Mouse (Mus musculus) spleen, postnatal 14 days (tissue): ENCODE results near the gene Aldh6a1.

Experiments used
- DNase-seq, 2 experiments: peaks; one replicate each; pipeline ENCODE4 v3.0.0; 2021 to 2022; ENCODE audit warnings: low spot score in 2 of 2

The Aldh6a1 gene

DNA sequence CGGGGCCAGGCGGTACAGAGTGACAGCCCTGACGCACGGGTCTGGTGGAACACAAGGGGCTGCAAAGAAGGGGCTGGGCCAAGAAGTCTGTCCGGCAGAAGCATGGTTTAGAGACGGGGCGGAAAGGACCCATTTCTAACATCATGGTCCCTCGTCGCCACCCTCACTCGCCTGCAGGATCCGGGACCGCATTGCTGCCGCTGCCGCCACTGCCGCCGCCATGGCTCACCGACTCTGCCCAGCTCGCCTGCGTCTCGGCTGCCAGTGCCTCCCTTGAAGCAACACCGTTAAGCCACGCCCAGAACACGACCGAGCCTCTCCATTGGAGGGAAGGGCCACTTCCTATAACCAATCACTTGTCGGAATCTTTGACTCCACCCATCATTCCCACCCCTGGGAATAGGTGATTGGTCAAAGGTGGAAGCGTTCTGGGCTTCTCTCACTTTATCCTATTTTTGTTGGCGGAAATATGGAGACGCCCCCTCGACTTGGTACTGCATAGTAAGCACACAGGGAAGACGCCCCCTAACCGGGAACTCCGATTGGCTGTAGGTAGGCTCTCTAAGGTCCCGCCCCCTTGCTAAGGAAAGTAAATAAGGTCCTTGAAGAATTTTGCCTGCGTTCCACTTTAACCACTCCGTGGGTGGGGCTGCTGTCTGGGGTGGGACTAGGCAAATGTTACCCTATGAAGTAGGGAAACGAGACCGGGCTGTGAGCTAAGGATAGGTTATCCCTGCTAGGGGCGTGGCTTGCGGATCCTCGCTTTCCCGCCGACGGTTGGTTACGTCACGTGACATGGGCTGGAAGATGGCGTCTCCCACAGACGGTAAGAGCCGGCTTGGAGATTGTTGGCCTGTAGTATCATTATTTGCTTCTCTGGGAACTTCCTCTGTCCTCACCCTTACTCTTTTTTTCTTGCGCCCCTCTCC lies at the start of gene Aldh6a1, which contains the start of gene Lin52:
Gene Aldh6a1 (minus strand): TSS at position 287 of the 929 bp plus-strand sequence.
Gene Lin52 (plus strand): TSS at position 705 of the 929 bp plus-strand sequence.
- DNase-seq = peak; percentile 88 to 91

DNA sequence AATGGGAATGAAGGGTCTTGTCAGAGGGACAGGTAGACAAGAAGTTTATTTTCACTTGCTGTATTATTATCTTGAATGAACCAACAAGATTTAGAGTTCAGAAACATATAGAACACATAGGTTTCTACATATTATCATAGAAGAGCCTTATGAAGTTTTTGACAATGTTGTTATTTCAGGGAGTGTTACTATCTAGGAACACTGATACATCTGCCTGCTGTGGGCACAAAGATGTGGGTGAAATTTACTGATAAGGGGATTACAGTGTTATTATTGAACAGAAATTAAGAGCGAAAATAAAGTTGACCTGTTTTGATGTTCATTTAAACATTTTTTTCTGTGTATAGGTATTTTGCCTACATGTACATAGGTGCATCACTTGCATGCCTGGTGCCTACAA lies 46.0 kb upstream of the Aldh6a1 start:
- no peak for DNase-seq

DNA sequence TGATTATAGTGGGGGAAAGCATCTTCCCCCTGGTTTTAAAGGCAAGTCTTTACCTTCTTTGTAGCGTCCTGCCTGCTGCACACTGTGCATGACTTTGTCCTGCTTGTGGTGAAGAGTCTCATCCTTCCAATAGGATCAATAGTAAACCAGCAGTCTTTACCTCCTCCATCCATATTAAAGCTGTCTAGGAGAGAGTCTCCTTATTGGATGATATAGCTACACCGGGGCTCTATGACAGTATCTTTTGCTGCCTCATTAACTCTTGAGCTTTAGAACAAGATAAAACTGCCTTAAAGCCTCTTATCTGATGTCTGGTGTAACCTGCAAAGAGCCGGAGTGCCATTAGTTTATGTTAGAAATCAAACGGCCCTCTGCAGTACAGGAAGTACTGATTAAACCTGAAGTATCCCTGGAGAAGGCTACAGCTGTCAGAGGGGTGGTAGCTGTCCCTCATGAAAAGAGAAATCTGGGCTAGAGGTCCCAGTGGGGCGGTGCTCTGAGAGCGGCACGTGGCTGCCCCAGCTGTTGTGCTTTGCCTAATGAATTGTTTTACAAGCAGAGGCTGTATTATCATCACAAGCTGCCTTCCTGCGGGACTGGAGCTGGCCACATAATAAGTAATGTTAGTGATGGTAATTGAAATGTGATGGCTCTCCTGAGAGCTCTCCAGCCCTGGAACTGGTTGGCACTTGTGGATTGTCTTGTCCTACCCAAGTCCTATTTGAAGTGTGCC lies 36.7 kb upstream of the Aldh6a1 start:
- DNase-seq = no peak

DNA sequence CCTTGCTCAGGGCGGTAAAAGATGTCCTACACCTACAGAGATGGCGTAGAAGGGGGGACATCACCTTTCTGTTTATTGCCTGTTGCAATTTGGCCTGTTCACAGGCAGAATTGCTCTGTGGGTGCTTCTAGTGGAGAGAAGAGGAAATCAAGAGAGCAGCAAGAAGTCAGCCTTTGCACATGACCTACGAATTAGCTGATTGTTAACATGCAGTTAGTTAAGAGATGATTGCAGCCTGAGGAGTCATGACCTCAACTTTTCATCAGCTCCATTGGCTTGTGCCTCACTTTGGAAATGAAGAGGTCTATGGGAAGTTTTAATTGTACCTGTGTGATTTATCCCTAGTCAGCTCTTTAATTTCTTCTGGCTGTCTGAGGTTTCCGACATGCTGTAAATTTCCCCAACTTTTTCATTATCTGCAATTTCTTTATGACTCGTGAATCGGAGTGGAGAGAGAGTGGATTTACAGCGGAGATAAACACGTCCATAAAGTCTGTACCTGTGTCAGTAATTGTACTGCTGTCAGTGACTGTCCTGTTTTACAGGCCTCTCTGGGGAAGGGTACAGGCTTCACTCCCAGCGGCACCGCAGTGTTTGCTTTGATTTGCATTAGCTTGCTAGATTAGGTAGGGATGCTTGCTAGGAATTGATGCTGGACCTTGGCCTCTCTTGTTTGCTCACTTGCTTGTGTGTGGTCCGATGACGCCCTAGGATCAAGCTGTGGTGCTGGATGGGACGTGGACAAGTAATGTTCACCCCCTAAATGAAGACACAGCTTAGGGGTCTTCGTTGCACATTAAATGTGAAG lies 32.2 kb upstream of the Aldh6a1 start:
- no peak for DNase-seq

DNA sequence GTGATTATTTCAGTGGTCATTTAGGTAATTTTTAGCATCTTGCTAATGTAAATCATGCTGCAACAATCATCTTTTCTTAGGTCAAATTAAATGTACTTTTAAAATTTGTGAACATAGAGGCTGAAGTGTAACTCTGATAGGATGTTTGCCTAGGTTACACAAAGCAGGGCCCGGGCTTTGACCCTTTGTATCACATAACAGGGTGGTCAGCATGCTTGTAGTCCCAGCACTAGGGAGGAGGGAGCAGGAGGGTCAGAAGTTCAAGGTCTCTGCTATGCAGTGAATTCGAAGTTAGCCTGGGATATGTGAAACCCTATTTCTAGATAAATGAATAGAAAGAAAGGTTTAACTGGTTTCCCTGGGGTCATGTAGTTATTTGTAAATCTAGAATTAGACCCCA lies 30.4 kb upstream of the Aldh6a1 start:
- no peak for DNase-seq

DNA sequence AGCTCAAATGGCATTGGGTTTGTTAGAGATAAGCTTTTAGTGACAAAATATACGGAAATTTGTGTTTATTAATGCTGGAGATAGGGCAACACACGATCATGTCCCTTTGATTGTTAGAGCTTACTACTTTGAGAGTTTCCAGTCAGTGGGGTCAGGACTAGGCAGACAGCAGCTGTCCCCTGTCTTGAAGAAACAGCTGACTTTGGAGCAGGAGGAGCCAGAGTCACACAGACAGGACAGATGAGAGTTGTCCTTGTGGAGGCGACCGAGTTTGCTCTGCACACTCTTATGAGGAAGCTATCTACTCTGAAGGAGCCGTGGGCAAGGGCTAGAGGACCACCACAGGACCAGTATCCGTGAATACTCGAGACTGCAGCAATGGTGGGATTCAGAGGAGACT lies 28.1 kb upstream of the Aldh6a1 start:
- no peak for DNase-seq

DNA sequence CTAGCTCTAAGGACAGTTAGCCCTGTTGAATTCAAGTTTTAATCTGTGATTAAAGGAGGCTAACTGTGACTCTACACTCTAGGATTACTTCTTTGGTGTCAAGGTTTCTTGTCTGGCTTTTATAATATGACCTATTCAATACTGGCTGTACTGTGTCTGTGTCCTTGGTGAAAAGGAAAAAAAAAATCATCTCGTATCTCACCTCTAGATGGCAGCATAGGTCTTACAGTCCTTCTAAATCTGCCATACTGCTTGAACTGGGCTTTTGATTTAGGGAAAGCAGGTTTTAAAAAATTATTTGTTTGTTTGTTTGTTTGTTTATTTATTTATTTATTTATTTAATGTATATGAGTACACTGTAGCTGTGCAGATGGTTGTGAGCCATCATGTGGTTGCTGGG lies 17.9 kb upstream of the Aldh6a1 start:
- no peak for DNase-seq

DNA sequence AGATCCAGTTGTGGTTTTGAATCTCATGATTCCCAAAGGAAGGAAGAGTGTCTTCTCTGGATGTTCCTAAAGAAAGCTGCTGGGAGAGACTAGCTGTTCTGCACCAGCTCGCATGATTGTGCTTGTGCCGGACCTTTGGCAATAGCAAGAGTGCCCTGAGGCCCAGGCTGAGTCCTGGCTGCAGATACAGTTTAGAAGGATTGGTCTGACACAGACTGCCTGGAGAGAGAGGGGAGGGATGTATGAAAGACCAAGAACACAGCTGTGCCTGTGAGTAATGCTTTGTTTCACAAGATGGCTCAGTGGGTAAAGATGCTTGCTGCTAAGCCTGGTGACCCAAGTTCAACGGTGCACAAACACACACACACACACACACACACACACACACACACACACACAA lies 12.1 kb upstream of the Aldh6a1 start:
- no peak for DNase-seq

DNA sequence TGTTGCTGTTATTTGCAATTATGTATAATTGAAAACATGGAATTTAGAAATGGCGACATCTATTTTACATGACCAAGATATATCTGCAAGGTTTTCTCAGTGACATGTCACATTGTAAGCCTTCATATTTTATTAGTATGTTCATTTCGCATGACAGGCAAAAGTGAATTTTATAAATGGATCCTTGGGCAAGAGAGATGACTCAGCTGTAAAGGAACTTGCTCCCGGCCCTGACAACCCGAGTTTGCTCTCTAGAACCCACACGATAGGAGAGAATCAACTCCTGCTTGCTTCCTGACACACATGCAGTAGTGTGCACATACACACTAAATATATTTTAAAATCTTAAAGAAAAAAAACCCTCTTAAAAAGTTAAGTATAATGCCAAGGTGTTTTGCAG lies 10.6 kb upstream of the Aldh6a1 start:
- DNase-seq = no peak

DNA sequence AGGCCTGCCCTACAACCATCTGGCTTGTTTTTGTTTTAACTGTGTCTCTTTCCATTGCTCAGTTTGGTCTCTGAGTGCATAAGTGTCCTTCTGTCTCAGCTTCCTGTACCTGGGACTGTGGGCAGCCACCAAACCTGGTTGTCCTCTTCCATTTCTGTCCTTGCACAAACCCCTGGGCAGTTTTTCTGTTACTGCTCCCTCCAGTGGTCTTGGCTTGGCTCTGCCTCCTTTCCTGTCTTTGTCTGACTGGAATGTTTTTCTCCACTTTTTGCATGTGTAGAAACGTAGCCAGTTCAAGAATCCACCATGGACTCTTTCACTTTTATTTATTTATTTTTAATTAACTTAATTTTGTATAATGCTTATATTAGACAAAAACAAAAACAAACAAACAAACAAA lies 9.0 kb upstream of the Aldh6a1 start:
- no peak for DNase-seq

DNA sequence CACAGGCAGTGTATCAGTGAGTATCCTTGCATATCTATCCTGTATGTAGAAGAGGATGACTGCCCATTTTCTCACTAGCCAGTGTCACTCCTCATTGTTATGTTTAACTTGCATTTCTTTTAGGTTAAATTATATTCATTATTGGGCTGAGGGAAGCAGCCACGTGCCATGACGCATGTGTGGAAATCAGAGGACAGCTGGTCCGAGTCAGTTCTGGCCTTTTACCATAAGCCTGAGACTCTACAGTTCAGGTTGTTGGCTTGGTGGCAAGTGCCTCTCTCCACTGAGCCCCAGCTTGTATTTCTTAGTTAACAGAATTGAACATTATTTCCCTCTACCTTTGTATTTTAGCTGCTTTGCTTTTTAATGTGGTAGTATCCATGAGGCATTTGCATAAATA lies 6.1 kb upstream of the Aldh6a1 start:
- no peak for DNase-seq

DNA sequence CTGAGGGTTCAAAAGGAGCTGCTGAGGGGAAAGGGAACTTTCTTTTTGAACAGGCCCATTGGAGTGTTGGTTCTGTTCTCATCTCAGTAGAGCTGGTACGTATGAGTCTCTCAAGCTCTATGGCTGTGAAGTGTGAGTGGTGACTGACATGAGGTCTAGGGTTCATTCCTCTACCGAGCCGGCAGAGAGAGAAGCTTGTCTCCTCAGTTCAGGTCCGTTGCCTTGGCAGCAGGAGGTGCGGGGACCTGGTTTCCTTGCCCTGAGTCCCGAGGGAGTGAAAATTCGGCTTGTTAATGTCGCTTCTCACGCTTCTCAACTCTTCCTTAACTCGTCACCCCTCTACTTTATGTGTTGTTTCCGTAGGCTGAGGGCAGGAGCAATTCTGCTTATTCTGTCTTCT lies 997 bp upstream of the Aldh6a1 start:
- DNase-seq = no peak

DNA sequence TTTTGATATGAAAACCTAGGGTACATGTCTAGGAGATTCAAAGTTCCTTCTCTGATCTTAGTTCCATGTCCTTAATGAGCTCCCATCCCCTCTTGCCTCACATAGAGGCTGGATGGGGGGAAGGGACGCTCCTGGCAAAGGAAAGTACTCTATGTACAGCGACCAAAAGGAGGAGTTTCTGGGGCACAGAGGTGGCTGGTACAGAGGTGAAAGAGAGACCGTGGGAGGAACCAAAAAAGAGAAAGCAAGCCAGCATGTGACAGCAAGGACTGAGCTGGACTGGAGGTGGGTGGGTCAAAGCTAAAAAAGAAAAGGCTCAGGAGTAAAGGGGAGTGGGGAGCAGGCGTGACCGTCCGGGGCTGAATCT lies 470 bp downstream of the Aldh6a1 start:
- DNase-seq = peak in 1 of 2 experiments; percentile 2

DNA sequence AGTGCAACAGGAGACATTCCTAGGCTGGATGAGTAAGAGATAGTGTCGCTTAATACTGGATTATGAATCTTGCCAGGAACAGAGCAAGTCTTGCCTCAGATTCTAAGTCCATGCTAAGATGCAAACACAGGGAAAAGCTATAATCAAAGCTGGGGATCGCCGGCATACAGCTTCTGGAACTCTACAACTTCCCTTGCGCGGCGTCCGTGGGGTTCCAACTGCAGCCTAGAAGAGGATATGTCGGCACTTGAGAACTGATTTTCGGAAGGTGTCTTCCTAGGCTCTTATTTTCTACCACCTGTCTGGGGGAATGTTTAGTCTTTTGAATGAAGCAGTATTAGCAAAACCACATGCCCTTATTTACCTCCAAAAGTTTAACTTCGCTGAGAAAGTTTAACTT lies 917 bp downstream of the Aldh6a1 start:
- no peak for DNase-seq

DNA sequence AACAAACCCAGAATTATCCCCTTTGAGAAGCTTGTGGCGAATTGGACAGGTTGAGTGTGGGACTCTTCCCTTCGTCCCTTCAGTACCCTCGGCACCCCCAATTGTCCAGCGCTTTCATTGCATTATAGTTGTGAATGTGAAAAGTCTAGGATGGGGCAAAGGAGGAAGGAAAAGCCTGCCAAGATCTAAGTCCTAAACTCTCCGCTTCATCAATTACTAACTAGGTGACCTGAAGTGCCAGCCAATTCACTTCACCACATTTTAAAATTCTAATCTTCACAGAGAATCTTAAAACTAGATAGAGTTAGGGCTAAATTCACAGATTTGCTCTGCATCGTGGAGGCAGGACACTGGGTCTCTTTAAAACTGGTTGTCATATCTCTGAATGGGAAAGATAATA lies 2.6 kb downstream of the Aldh6a1 start:
- DNase-seq = no peak

DNA sequence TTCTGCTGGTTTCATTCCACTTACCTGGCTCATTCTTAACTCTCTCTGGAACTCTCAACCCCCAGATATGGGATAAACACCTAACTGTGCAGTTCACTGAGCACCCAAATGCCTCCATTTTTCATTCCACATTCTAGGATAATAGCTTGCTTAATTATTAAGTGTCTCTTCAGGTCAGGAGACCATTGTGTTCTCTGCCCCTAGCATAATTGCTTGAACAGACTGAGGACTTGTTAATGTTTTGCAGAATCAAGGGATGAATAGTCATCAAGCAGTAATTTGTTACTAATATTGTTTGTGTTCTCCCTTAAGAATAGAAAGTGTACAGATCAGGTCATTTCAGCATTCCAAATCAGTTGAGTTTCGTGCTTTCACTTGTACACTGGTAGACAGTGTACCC lies 3.4 kb downstream of the Aldh6a1 start:
- DNase-seq = no peak

DNA sequence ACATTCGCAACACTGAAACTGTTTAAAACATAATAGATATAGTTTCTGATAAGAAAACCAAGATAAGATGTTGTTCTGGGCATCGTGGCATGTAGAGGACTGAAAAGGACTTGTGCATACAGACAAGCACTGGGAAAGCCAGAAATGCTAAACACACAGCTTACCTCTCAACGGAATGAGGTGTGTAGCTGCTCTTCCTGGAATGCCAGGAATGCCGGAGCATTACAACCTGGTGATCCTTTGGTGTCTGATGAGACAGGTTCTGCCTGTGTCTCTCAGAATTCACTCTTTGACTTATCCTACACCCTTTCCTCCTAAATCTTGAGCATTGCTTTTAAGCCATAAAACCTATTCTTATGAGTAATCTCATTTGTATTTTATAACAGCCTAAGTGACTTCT lies 8.3 kb downstream of the Aldh6a1 start:
- no peak for DNase-seq

DNA sequence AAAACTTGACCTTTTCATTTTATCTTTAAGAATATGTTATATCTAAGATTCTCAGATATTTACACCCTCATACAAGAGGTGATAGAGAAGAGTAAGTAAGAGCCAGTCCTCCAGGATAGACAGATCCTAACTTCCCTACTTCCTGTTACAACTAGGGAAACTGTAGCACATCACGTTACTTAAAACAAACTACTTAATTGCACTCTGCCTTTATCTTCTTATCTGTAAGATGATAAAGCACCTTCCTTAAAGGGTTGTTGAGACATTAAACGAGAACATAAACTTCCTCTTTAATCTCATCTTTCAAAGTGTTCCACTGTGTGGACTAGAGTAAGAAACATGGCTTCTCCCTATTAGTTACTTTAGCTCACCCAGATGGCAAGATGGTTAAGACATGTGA lies 12.1 kb downstream of the Aldh6a1 start:
- DNase-seq = no peak

DNA sequence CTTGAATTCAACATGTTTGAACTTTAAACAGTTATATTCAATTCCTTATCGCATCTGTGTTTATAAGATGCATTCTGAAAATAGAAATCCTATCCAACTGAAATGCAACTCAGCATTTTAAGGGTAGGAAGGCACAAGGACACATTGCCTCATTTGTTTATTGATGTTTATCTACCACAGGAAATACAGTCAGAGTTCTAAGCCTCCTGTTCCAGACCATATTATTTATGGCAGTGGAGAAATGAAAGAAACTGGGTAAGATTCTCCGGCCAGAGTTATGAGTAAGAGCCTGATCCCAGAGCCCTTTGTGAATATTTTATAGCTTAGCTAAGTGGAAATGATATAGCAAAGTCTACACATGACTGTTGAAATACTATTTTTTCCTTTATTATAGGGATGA lies 21.0 kb downstream of the Aldh6a1 start:
- DNase-seq = no peak

DNA sequence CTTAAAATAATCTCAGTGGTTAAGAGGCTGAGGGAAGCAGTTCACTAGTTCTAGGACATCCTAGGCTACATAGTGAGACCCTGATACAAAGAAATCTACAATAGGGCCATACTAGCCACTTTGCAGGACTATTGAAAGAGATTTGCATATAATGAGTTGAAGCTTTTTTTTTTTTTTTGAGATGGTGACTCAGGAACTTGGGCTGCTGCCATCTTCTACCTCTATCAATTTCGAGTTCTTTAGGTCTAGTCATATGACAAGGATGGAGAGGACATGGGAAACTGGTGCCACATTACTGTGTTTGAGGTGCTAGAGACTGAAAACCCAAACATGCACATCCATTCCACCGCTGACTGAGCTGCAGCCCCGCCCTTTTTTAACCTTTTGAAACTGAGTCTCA lies 26.8 kb downstream of the Aldh6a1 start:
- DNase-seq = no peak

DNA sequence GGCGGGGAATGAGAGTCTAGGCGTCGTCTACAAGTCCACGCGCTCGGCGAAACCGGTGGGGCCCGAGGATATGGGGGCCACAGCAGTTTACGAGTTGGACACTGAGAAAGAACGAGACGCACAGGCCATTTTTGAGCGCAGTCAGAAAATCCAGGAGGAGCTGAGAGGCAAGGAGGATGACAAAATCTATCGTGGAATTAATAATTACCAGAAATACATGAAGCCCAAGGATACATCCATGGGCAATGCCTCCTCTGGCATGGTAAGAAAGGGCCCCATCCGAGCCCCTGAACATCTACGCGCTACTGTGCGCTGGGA lies 33.2 kb downstream of the Aldh6a1 start:
- DNase-seq = no peak

DNA sequence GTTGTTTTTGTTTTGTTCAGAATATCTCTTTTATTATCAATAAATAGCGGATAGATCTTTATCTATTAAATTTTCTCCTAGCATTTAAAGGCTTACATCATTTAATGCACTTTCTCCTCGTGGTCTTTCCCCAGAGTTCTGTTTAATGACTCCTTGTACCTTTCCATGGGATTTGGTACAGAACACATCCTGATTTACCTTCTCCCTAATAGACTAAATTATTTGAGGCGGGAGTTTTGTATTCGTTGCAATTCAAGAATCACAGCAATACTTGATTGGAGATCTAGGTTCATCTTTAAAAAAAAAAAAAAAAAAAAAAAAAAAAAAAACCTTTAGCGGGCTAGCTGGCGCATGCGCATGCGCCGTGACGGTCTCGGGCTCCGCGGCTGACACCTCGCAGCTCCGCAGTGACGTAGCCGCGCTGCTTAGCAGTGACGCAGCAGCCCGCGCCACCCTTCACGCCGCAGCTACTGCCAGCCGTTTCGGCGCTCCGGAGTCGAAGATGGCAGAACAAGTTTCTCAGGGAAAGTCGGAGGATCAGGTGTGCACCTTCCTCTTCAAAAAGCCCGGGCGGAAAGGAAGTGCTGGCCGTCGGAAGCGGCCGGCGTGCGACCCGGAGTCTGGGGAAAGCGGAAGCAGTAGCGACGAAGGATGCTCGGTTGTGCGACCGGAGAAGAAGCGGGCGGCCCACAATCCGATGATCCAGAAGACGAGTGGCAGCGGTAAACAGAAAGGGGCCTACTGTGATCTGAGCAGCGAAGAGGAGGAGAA lies 33.8 kb downstream of the Aldh6a1 start, which contains the start of gene Rnf113a2:
Gene Rnf113a2 (plus strand): TSS at position 363 of the 771 bp plus-strand sequence.
- peak; percentile 74 to 84 for DNase-seq
